In genomic region chr2:150362878-150363229, GRCm38 (mm10) we compare ENCODE assay signal across 8 mouse cellular contexts. TPM values are rescaled to one million over a fixed set of nuclear protein-coding genes. Genes with fewer than 3 reads are reported as not detected.
DNase-seq lines count a peak whose midpoint lies in the region; ATAC-seq and TF ChIP-seq lines count a peak whose summit lies in the region.

No protein-coding gene starts in this region.

- intact Hi-C loops in heart, postnatal 25 days (cut with DNase I), result loop anchor here (10.0 kb wide), 1 partner anchor 48 kb away; no protein-coding TSS in a partner anchor

- H3K27ac ChIP-seq in heart, embryonic 16.5 days (ENCODE audit: low read length), result no peak overlapping the region; the same call in 1 of the 2 replicates
- no peak overlapping the region for H3K27ac ChIP-seq in bone marrow, adult 2 months (ENCODE audit: control insufficient read depth, insufficient read depth, low read depth, low read length, poor library complexity)
- peak overlapping the region; percentile 41; the same call in 1 of the 2 replicates for H3K27ac ChIP-seq in hindbrain, embryonic 14.5 days
- 0 out of 2 replicates have a peak overlapping the region, but pooled peaks have one; percentile 82 for H3K27ac ChIP-seq in midbrain, embryonic 12.5 days (replicated peaks)

- H3K4me1 ChIP-seq in heart, embryonic 16.5 days (ENCODE audit: control insufficient read depth, insufficient read depth, low read length), result no peaks in the 10 kb centered on the region
- no peaks in the 10 kb centered on the region for H3K4me1 ChIP-seq in bone marrow, adult 2 months (ENCODE audit: control insufficient read depth, insufficient read depth, low read length)
- H3K4me1 ChIP-seq in hindbrain, embryonic 14.5 days (replicated peaks; ENCODE audit: control insufficient read depth, insufficient read depth, low read length), result no peaks in the 10 kb centered on the region; the same call in 1 of the 2 replicates
- H3K4me1 ChIP-seq in midbrain, embryonic 12.5 days, result no peaks in the 10 kb centered on the region

- 5% methylated on average over 4 of the region's 4 CpGs for WGBS in heart, embryonic 16.5 days
- 4% methylated on average over 4 of the region's 4 CpGs for WGBS in bone marrow, adult 2 months
- WGBS in hindbrain, embryonic 14.5 days, result 13% methylated on average over 4 of the region's 4 CpGs
- WGBS in midbrain, embryonic 12.5 days, result 9% methylated on average over 4 of the region's 4 CpGs

- TF ChIP-seq POLR2A in bone marrow, adult 2 months (IDR thresholded peaks at IDR 0.05; ENCODE audit: borderline replicate concordance, control insufficient read depth, low read depth, low read length), result no peak

- H3K9ac ChIP-seq in heart, embryonic 16.5 days (ENCODE audit: low read length), result peak overlapping the region; percentile 85
- H3K9ac ChIP-seq in hindbrain, embryonic 14.5 days, result peak overlapping the region; percentile 83; the same call in 1 of the 2 replicates
- peak overlapping the region; percentile 78 for H3K9ac ChIP-seq in midbrain, embryonic 12.5 days (replicated peaks)

- peak overlapping the region; percentile 69 for H3K4me2 ChIP-seq in heart, embryonic 16.5 days (ENCODE audit: low read depth, low read length)
- peak overlapping the region; percentile 52 for H3K4me2 ChIP-seq in hindbrain, embryonic 14.5 days (replicated peaks)
- H3K4me2 ChIP-seq in midbrain, embryonic 12.5 days (replicated peaks), result peak overlapping the region; percentile 51

- no peak for TF ChIP-seq CTCF in bone marrow, adult 2 months (IDR thresholded peaks at IDR 0.05; ENCODE audit: control insufficient read depth, insufficient read depth, low read length)

- no peaks in the 10 kb centered on the region for H3K27me3 ChIP-seq in heart, embryonic 16.5 days (ENCODE audit: control insufficient read depth, insufficient read depth, low read length)
- H3K27me3 ChIP-seq in hindbrain, embryonic 14.5 days (ENCODE audit: control insufficient read depth, insufficient read depth, low read length), result no peaks in the 10 kb centered on the region
- H3K27me3 ChIP-seq in midbrain, embryonic 12.5 days, result no peaks in the 10 kb centered on the region

- no peak for ATAC-seq in heart, embryonic 16.5 days (replicated peaks; ENCODE audit: extremely low read depth, insufficient read depth, low FRiP score)
- ATAC-seq in hindbrain, embryonic 14.5 days (ENCODE audit: low FRiP score), result peak; percentile 67; the same call in 1 of the 2 replicates
- ATAC-seq in midbrain, embryonic 12.5 days (ENCODE audit: low FRiP score, low read depth), result no peak

- no peaks in the 10 kb centered on the region for H3K9me3 ChIP-seq in heart, embryonic 16.5 days (replicated peaks; ENCODE audit: control insufficient read depth, low read length)
- H3K9me3 ChIP-seq in hindbrain, embryonic 14.5 days (ENCODE audit: control insufficient read depth, low read length), result no peaks in the 10 kb centered on the region
- H3K9me3 ChIP-seq in midbrain, embryonic 12.5 days, result no peaks in the 10 kb centered on the region

- H3K36me3 ChIP-seq in heart, embryonic 16.5 days (ENCODE audit: control insufficient read depth, insufficient read depth), result no peaks in the 10 kb centered on the region
- no peaks in the 10 kb centered on the region for H3K36me3 ChIP-seq in hindbrain, embryonic 14.5 days (replicated peaks; ENCODE audit: control insufficient read depth, insufficient read depth)
- H3K36me3 ChIP-seq in midbrain, embryonic 12.5 days, result no peaks in the 10 kb centered on the region

- peak overlapping the region; percentile 85 for H3K4me3 ChIP-seq in heart, embryonic 16.5 days (ENCODE audit: low read length)
- H3K4me3 ChIP-seq in bone marrow, adult 2 months (replicated peaks; ENCODE audit: control insufficient read depth, low read depth, low read length), result peak overlapping the region; percentile 94
- peak overlapping the region; percentile 59 for H3K4me3 ChIP-seq in hindbrain, embryonic 14.5 days (replicated peaks; ENCODE audit: low read length)
- peak overlapping the region; percentile 67 for H3K4me3 ChIP-seq in midbrain, embryonic 12.5 days

- no peak for DNase-seq in heart, postnatal 25 days (ENCODE audit: low spot score)
- DNase-seq in hindbrain, embryonic 14.5 days (ENCODE audit: low spot score), result no peak
- no peak for DNase-seq in right cerebral cortex, postnatal 4 days
- DNase-seq in left cerebral cortex, adult 11 months (ENCODE audit: low spot score), result no peak
- no peak for DNase-seq in left cerebral cortex, adult 8-10 months (ENCODE audit: low spot score in 2 of 2)

RNA-seq across cellular contexts. Expression of gene 3300002I08Rik, which starts 0.3 kb away (rescaled TPM):
- 3.9 and 4.9 TPM in 2 replicates for polyA plus RNA-seq in heart, embryonic 16.5 days (2015; fragmentation: Nextera tagmentation; extraction: Ambion mirVana)
- 1 to 10 TPM; 2.2 to 2.9 TPM for total RNA-seq in heart, postnatal 25 days (2021)
- polyA plus RNA-seq in bone marrow, adult 2 months (2011; ENCODE audit: insufficient read depth, insufficient read length, low replicate concordance, missing spikeins), result not detected in 2 replicates
- polyA plus RNA-seq in hindbrain, embryonic 14.5 days (2014; fragmentation: Nextera tagmentation; extraction: Ambion mirVana), result 13.9 and 16.0 TPM in 2 replicates
- polyA plus RNA-seq in midbrain, embryonic 12.5 days (2016; fragmentation: Nextera tagmentation; extraction: Ambion mirVana), result 11.3 and 11.8 TPM in 2 replicates
- 10 to 100 TPM in 2 of 4 experiments, 1 to 10 TPM in 2; 9.2 to 10.9 (median 9.7) TPM for total RNA-seq in left cerebral cortex, adult 8-10 months (2022)

RNA-seq across cellular contexts. Expression of gene Gm10130, which starts 39.4 kb away (rescaled TPM):
- polyA plus RNA-seq in heart, embryonic 16.5 days (2015; fragmentation: Nextera tagmentation; extraction: Ambion mirVana), result 2.5 and 2.6 TPM in 2 replicates
- 1 to 10 TPM; 1.9 to 2.0 TPM for total RNA-seq in heart, postnatal 25 days (2021)
- not detected in 2 replicates for polyA plus RNA-seq in bone marrow, adult 2 months (2011; ENCODE audit: insufficient read depth, insufficient read length, low replicate concordance, missing spikeins)
- polyA plus RNA-seq in hindbrain, embryonic 14.5 days (2014; fragmentation: Nextera tagmentation; extraction: Ambion mirVana), result 0.87 TPM in 1 of 2 replicates, not detected in the other
- 1.3 and 1.4 TPM in 2 replicates for polyA plus RNA-seq in midbrain, embryonic 12.5 days (2016; fragmentation: Nextera tagmentation; extraction: Ambion mirVana)
- 1 to 10 TPM in 3 of 4 experiments, not detected in 1; 2.0 to 6.2 (median 3.9) TPM for total RNA-seq in left cerebral cortex, adult 8-10 months (2022)

Comparison
In these comparisons a context has a peak if more than half of its experiments do, and no peak if none do; other contexts are left out.
1. H3K27ac ChIP-seq: peak in hindbrain, embryonic 14.5 days (single experiment) and midbrain, embryonic 12.5 days (single experiment); none in heart, embryonic 16.5 days (single experiment) and bone marrow, adult 2 months (single experiment).
2. Peak in every context shown above with its lines, with median percentiles within 50 percentile points of each other: H3K4me2 ChIP-seq, H3K4me3 ChIP-seq and H3K9ac ChIP-seq.